Mouse (Mus musculus): ENCODE results near the gene Nbl1. TPM values are rescaled to one million over a fixed set of nuclear protein-coding genes. Genes with fewer than 3 reads are reported as not detected.

Nbl1 gene
- polyA plus RNA-seq, 1 experiment from 2014 or later, result 7.2 TPM

GRCm38 (mm10) chr4:139112482-139112881 is 19.7 kb upstream of the Nbl1 start:
- Histone ChIP-seq H3K9ac (ENCODE audit: low read depth, low read length) (no peak overlapping the region), H3K9me3 (replicated peaks; ENCODE audit: control insufficient read depth, low read length) (no peaks in the 10 kb centered on the region), H3K27me3 (ENCODE audit: control insufficient read depth, insufficient read depth, low read length) (no peaks in the 10 kb centered on the region), H3K36me3 (ENCODE audit: control insufficient read depth, insufficient read depth, low read length) (no peaks in the 10 kb centered on the region), H3K4me2 (no peak overlapping the region), H3K4me3 (ENCODE audit: low read depth, low read length) (no peak overlapping the region), H3K27ac (ENCODE audit: low read depth, low read length) (no peak overlapping the region), H3K4me1 (ENCODE audit: control insufficient read depth, insufficient read depth, low read length) (peaks cover 23% of the 10 kb centered on the region)
- ATAC-seq (replicated peaks; ENCODE audit: insufficient number of reproducible peaks, low FRiP score, low TSS enrichment), result no peak
- 79% methylated on average over 3 of the region's 3 CpGs for WGBS (ENCODE audit: insufficient replicate concordance)

- Histone ChIP-seq H3K27me3 (ENCODE audit: control insufficient read depth, insufficient read depth, low read length) (no peaks in the 10 kb centered on the region), H3K4me2 (no peak overlapping the region), H3K9ac (ENCODE audit: low read depth, low read length) (no peak overlapping the region), H3K27ac (ENCODE audit: low read depth, low read length) (no peak overlapping the region), H3K4me1 (ENCODE audit: control insufficient read depth, insufficient read depth, low read length) (peaks cover 21% of the 10 kb centered on the region), H3K9me3 (replicated peaks; ENCODE audit: control insufficient read depth, low read length) (no peaks in the 10 kb centered on the region), H3K36me3 (ENCODE audit: control insufficient read depth, insufficient read depth, low read length) (no peaks in the 10 kb centered on the region), H3K4me3 (ENCODE audit: low read depth, low read length) (no peak overlapping the region)
- WGBS (ENCODE audit: insufficient replicate concordance), result 38% methylated on average over 3 of the region's 3 CpGs
- ATAC-seq (replicated peaks; ENCODE audit: insufficient number of reproducible peaks, low FRiP score, low TSS enrichment), result no peak
Observed at GRCm38 (mm10) chr4:139111421-139111820, 18.6 kb upstream of the Nbl1 start.

GRCm38 (mm10) chr4:139110858-139111257 is 18.1 kb upstream of the Nbl1 start:
- H3K4me3 ChIP-seq (ENCODE audit: low read depth, low read length), result no peak overlapping the region
- no peaks in the 10 kb centered on the region for H3K27me3 ChIP-seq (ENCODE audit: control insufficient read depth, insufficient read depth, low read length)
- ATAC-seq (replicated peaks; ENCODE audit: insufficient number of reproducible peaks, low FRiP score, low TSS enrichment), result no peak
- H3K9me3 ChIP-seq (replicated peaks; ENCODE audit: control insufficient read depth, low read length), result no peaks in the 10 kb centered on the region
- no peak overlapping the region for H3K4me2 ChIP-seq
- H3K36me3 ChIP-seq (ENCODE audit: control insufficient read depth, insufficient read depth, low read length), result no peaks in the 10 kb centered on the region
- H3K4me1 ChIP-seq (ENCODE audit: control insufficient read depth, insufficient read depth, low read length), result peaks cover 21% of the 10 kb centered on the region
- no peak overlapping the region for H3K9ac ChIP-seq (ENCODE audit: low read depth, low read length)
- WGBS (ENCODE audit: insufficient replicate concordance), result 39% methylated on average over 3 of the region's 3 CpGs
- no peak overlapping the region for H3K27ac ChIP-seq (ENCODE audit: low read depth, low read length)

GRCm38 (mm10) chr4:139105453-139105852 is 12.7 kb upstream of the Nbl1 start:
- H3K9ac ChIP-seq (ENCODE audit: low read depth, low read length), result no peak overlapping the region
- H3K4me3 ChIP-seq (ENCODE audit: low read depth, low read length), result no peak overlapping the region
- no peak overlapping the region for H3K4me2 ChIP-seq
- no peak overlapping the region for H3K27ac ChIP-seq (ENCODE audit: low read depth, low read length)
- no peaks in the 10 kb centered on the region for H3K27me3 ChIP-seq (ENCODE audit: control insufficient read depth, insufficient read depth, low read length)
- peaks cover 19% of the 10 kb centered on the region for H3K36me3 ChIP-seq (ENCODE audit: control insufficient read depth, insufficient read depth, low read length)
- 93% methylated on average over 1 of the region's 1 CpGs for WGBS (ENCODE audit: insufficient replicate concordance)
- no peak for ATAC-seq (replicated peaks; ENCODE audit: insufficient number of reproducible peaks, low FRiP score, low TSS enrichment)
- no peaks in the 10 kb centered on the region for H3K9me3 ChIP-seq (replicated peaks; ENCODE audit: control insufficient read depth, low read length)
- no peaks in the 10 kb centered on the region; the same call in 1 of the 2 replicates for H3K4me1 ChIP-seq (ENCODE audit: control insufficient read depth, insufficient read depth, low read length)

GRCm38 (mm10) chr4:139101546-139101945 is 8.8 kb upstream of the Nbl1 start:
- H3K9ac ChIP-seq (ENCODE audit: low read depth, low read length), result no peak overlapping the region
- H3K4me2 ChIP-seq, result no peak overlapping the region
- H3K9me3 ChIP-seq (replicated peaks; ENCODE audit: control insufficient read depth, low read length), result no peaks in the 10 kb centered on the region
- no peak overlapping the region for H3K4me3 ChIP-seq (ENCODE audit: low read depth, low read length)
- no peak for ATAC-seq (replicated peaks; ENCODE audit: insufficient number of reproducible peaks, low FRiP score, low TSS enrichment)
- WGBS (ENCODE audit: insufficient replicate concordance), result 71% methylated on average over 6 of the region's 6 CpGs
- H3K27ac ChIP-seq (ENCODE audit: low read depth, low read length), result no peak overlapping the region
- no peaks in the 10 kb centered on the region for H3K27me3 ChIP-seq (ENCODE audit: control insufficient read depth, insufficient read depth, low read length)
- H3K36me3 ChIP-seq (ENCODE audit: control insufficient read depth, insufficient read depth, low read length), result peaks cover 19% of the 10 kb centered on the region
- H3K4me1 ChIP-seq (ENCODE audit: control insufficient read depth, insufficient read depth, low read length), result no peaks in the 10 kb centered on the region

GRCm38 (mm10) chr4:139100326-139100725 is 7.5 kb upstream of the Nbl1 start:
- Histone ChIP-seq H3K27me3 (ENCODE audit: control insufficient read depth, insufficient read depth, low read length) (no peaks in the 10 kb centered on the region), H3K9me3 (replicated peaks; ENCODE audit: control insufficient read depth, low read length) (no peaks in the 10 kb centered on the region), H3K4me2 (no peak overlapping the region), H3K9ac (ENCODE audit: low read depth, low read length) (no peak overlapping the region), H3K27ac (ENCODE audit: low read depth, low read length) (no peak overlapping the region), H3K4me1 (ENCODE audit: control insufficient read depth, insufficient read depth, low read length) (no peaks in the 10 kb centered on the region), H3K36me3 (ENCODE audit: control insufficient read depth, insufficient read depth, low read length) (peaks cover 19% of the 10 kb centered on the region), H3K4me3 (ENCODE audit: low read depth, low read length) (no peak overlapping the region)
- 91% methylated on average over 8 of the region's 8 CpGs for WGBS (ENCODE audit: insufficient replicate concordance)
- ATAC-seq (replicated peaks; ENCODE audit: insufficient number of reproducible peaks, low FRiP score, low TSS enrichment), result no peak

- peaks cover 29% of the 10 kb centered on the region for H3K27me3 ChIP-seq (ENCODE audit: control insufficient read depth, insufficient read depth, low read length)
- H3K9ac ChIP-seq (ENCODE audit: low read depth, low read length), result no peak overlapping the region
- no peak overlapping the region for H3K4me3 ChIP-seq (ENCODE audit: low read depth, low read length)
- no peaks in the 10 kb centered on the region for H3K9me3 ChIP-seq (replicated peaks; ENCODE audit: control insufficient read depth, low read length)
- WGBS (ENCODE audit: insufficient replicate concordance), result 64% methylated on average over 5 of the region's 5 CpGs
- H3K4me2 ChIP-seq, result no peak overlapping the region
- 0 out of 2 replicates have a peak, but pooled peaks cover 2% of the 10 kb centered on the region for H3K4me1 ChIP-seq (ENCODE audit: control insufficient read depth, insufficient read depth, low read length)
- H3K27ac ChIP-seq (ENCODE audit: low read depth, low read length), result no peak overlapping the region
- H3K36me3 ChIP-seq (ENCODE audit: control insufficient read depth, insufficient read depth, low read length), result no peaks in the 10 kb centered on the region
- no peak for ATAC-seq (replicated peaks; ENCODE audit: insufficient number of reproducible peaks, low FRiP score, low TSS enrichment)
Observed at GRCm38 (mm10) chr4:139096201-139096600, 3.4 kb upstream of the Nbl1 start.

GRCm38 (mm10) chr4:139095406-139095805 is 2.6 kb upstream of the Nbl1 start:
- 17% methylated on average over 1 of the region's 1 CpGs for WGBS (ENCODE audit: insufficient replicate concordance)
- no peak overlapping the region for H3K9ac ChIP-seq (ENCODE audit: low read depth, low read length)
- ATAC-seq (replicated peaks; ENCODE audit: insufficient number of reproducible peaks, low FRiP score, low TSS enrichment), result no peak
- no peaks in the 10 kb centered on the region for H3K36me3 ChIP-seq (ENCODE audit: control insufficient read depth, insufficient read depth, low read length)
- H3K27me3 ChIP-seq (ENCODE audit: control insufficient read depth, insufficient read depth, low read length), result peaks cover 36% of the 10 kb centered on the region
- no peak overlapping the region for H3K4me2 ChIP-seq
- H3K4me3 ChIP-seq (ENCODE audit: low read depth, low read length), result no peak overlapping the region
- no peak overlapping the region for H3K27ac ChIP-seq (ENCODE audit: low read depth, low read length)
- no peaks in the 10 kb centered on the region for H3K9me3 ChIP-seq (replicated peaks; ENCODE audit: control insufficient read depth, low read length)
- H3K4me1 ChIP-seq (ENCODE audit: control insufficient read depth, insufficient read depth, low read length), result peaks cover 5% of the 10 kb centered on the region; the same call in 1 of the 2 replicates

GRCm38 (mm10) chr4:139093196-139093530 is 370 bp upstream of the Nbl1 start:
- Histone ChIP-seq H3K27ac (ENCODE audit: low read depth, low read length) (no peak overlapping the region), H3K9ac (ENCODE audit: low read depth, low read length) (peak overlapping the region; percentile 72; the same call in 1 of the 2 replicates), H3K4me1 (ENCODE audit: control insufficient read depth, insufficient read depth, low read length) (peaks cover 5% of the 10 kb centered on the region; the same call in 1 of the 2 replicates), H3K27me3 (ENCODE audit: control insufficient read depth, insufficient read depth, low read length) (peaks cover 55% of the 10 kb centered on the region), H3K9me3 (replicated peaks; ENCODE audit: control insufficient read depth, low read length) (no peaks in the 10 kb centered on the region), H3K36me3 (ENCODE audit: control insufficient read depth, insufficient read depth, low read length) (no peaks in the 10 kb centered on the region), H3K4me2 (peak overlapping the region; percentile 99), H3K4me3 (ENCODE audit: low read depth, low read length) (peak overlapping the region; percentile 67)
- 25% methylated on average over 13 of the region's 13 CpGs for WGBS (ENCODE audit: insufficient replicate concordance)
- ATAC-seq (replicated peaks; ENCODE audit: insufficient number of reproducible peaks, low FRiP score, low TSS enrichment), result no peak
